Mouse (Mus musculus): ENCODE results near the gene Hnrnph3. TPM values are rescaled to one million over a fixed set of nuclear protein-coding genes. Genes with fewer than 3 reads are reported as not detected.
A peak's percentile ranks its signal among the peaks of the same experiment; 100 is the strongest.

The Hnrnph3 gene
- polyA plus RNA-seq, 1 experiment from 2014 or later, result 75.0 TPM

DNA sequence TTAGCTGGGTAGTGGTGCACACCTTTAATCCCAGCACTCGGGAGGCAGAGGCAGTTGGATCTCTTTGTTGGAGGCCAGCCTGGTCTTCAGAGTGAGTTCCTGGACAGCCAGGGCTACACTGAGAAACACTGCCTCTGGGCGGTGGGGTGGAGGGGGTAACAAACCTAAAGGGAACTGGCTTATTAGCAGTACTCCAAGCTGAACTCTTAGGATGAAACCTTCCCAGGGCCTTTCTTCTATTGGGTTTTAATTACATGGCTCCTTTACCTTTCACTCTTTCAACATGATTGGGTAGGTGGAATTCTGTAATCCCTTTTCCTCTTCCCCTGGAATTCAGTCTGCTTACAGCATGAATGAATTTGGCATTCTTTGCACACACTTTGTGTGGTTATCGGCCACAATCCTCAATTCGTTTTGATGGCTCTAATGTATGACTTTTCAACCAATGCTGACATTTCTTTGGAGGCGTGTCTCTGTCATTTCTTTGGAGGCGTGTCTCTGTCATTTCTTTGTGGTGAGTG lies 1.5 kb upstream of the Hnrnph3 start:
- no peak for ATAC-seq (ENCODE audit: low FRiP score)
- 12% methylated on average over 6 of the region's 6 CpGs for WGBS
- Histone ChIP-seq H3K9ac (peak overlapping the region; percentile 77), H3K4me2 (replicated peaks) (peak overlapping the region; percentile 62), H3K9me3 (ENCODE audit: control insufficient read depth, low read length) (no peaks in the 10 kb centered on the region), H3K36me3 (replicated peaks; ENCODE audit: control insufficient read depth, insufficient read depth) (no peaks in the 10 kb centered on the region), H3K4me3 (replicated peaks; ENCODE audit: low read length) (peak overlapping the region; percentile 93), H3K27me3 (ENCODE audit: control insufficient read depth, insufficient read depth, low read length) (no peaks in the 10 kb centered on the region), H3K4me1 (replicated peaks; ENCODE audit: control insufficient read depth, insufficient read depth, low read length) (peaks cover 41% of the 10 kb centered on the region), H3K27ac (peak overlapping the region; percentile 99)
- no peak for DNase-seq (ENCODE audit: low spot score)

DNA sequence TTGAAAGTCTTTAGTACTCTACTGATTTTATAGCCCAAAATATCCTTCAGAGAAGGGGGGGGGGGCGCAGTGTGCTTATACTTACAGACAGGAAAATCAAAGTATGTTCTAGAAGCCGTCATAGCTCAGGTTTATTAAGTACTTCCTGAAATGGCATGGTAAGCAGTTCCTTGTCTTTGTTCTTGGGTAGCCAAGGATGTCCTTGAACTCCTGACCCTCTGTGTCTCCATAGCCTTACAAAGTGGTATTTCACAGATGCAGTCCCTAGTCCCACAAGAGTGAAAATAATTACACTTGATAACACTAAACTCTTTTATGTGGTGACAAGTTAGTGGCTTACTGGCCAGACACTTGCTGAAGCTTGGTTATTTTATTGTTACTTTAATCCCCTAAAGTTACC lies 999 bp upstream of the Hnrnph3 start:
- Histone ChIP-seq H3K36me3 (replicated peaks; ENCODE audit: control insufficient read depth, insufficient read depth) (no peaks in the 10 kb centered on the region), H3K27me3 (ENCODE audit: control insufficient read depth, insufficient read depth, low read length) (no peaks in the 10 kb centered on the region), H3K4me2 (replicated peaks) (peak overlapping the region; percentile 62), H3K27ac (peak overlapping the region; percentile 99), H3K4me1 (replicated peaks; ENCODE audit: control insufficient read depth, insufficient read depth, low read length) (peaks cover 46% of the 10 kb centered on the region), H3K4me3 (replicated peaks; ENCODE audit: low read length) (peak overlapping the region; percentile 93), H3K9ac (peak overlapping the region; percentile 77), H3K9me3 (ENCODE audit: control insufficient read depth, low read length) (no peaks in the 10 kb centered on the region)
- 29% methylated on average over 2 of the region's 2 CpGs for WGBS
- DNase-seq (ENCODE audit: low spot score), result no peak
- no peak for ATAC-seq (ENCODE audit: low FRiP score)

DNA sequence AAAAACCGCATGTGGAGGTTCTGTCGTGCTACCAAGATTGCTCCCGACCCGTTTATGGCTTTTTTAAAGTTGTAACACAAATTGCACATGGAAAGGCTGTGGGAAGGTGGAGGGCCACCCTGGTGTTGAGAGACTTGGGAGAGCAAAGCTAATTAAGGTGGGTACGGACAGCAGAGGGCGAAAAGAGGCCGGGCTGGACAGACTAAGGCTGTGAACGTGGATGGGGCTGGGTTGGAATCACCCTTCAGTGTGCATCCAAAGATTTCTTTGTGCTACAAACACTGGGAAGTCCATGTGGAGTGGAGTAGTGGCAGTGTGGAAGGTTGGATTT lies 528 bp upstream of the Hnrnph3 start:
- Histone ChIP-seq H3K36me3 (replicated peaks; ENCODE audit: control insufficient read depth, insufficient read depth) (no peaks in the 10 kb centered on the region), H3K9ac (peak overlapping the region; percentile 77), H3K4me3 (replicated peaks; ENCODE audit: low read length) (peak overlapping the region; percentile 93), H3K27me3 (ENCODE audit: control insufficient read depth, insufficient read depth, low read length) (no peaks in the 10 kb centered on the region), H3K4me1 (replicated peaks; ENCODE audit: control insufficient read depth, insufficient read depth, low read length) (peaks cover 48% of the 10 kb centered on the region), H3K4me2 (replicated peaks) (peak overlapping the region; percentile 62), H3K9me3 (ENCODE audit: control insufficient read depth, low read length) (no peaks in the 10 kb centered on the region), H3K27ac (peak overlapping the region; percentile 99)
- under 1% methylated on average over 8 of the region's 8 CpGs for WGBS
- DNase-seq (ENCODE audit: low spot score) (peak; percentile 69), ATAC-seq (ENCODE audit: low FRiP score) (peak; percentile 31; the same call in 1 of the 2 replicates)

DNA sequence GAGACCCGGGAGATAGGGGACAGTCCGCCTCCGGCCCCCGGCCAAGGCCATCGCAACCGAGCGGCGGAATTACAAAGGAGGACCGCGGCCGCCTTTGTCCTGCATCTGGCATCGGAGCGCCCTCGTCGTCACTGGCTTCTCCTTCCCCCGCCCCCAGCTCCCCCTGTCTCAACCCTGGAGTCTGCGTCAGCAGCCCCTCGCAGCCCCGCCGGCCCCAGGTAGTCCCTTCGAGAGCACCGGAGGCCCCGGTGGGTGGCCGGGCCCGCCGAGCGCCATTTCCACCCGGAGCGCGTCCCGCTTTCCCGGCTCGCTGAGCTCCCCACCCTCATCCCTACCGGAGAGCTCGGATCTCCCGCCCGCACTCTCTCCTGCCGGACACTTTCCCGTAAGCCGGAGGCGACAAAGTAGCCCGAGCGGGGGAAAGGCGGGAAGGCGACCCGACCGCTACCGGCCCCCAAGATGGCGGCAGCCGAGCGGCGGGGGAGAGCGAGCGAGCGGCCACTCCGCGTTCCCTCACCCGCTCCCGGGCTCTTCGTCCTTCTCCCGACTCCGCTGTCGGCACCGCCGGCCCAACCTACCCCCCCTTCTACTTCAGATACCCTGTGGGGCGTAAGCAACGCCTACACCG lies 782 bp downstream of the Hnrnph3 start:
- H3K27me3 ChIP-seq (ENCODE audit: control insufficient read depth, insufficient read depth, low read length), result no peaks in the 10 kb centered on the region
- H3K4me2 ChIP-seq (replicated peaks), result peak overlapping the region; percentile 62
- peak overlapping the region; percentile 99 for H3K9ac ChIP-seq
- DNase-seq (ENCODE audit: low spot score) (peak; percentile 46), ATAC-seq (ENCODE audit: low FRiP score) (peak; percentile 10)
- H3K36me3 ChIP-seq (replicated peaks; ENCODE audit: control insufficient read depth, insufficient read depth), result no peaks in the 10 kb centered on the region
- no peaks in the 10 kb centered on the region for H3K9me3 ChIP-seq (ENCODE audit: control insufficient read depth, low read length)
- under 1% methylated on average over 67 of the region's 68 CpGs for WGBS
- H3K4me3 ChIP-seq (replicated peaks; ENCODE audit: low read length), result peak overlapping the region; percentile 93
- H3K4me1 ChIP-seq (replicated peaks; ENCODE audit: control insufficient read depth, insufficient read depth, low read length), result peaks cover 58% of the 10 kb centered on the region
- peak overlapping the region; percentile 99 for H3K27ac ChIP-seq

DNA sequence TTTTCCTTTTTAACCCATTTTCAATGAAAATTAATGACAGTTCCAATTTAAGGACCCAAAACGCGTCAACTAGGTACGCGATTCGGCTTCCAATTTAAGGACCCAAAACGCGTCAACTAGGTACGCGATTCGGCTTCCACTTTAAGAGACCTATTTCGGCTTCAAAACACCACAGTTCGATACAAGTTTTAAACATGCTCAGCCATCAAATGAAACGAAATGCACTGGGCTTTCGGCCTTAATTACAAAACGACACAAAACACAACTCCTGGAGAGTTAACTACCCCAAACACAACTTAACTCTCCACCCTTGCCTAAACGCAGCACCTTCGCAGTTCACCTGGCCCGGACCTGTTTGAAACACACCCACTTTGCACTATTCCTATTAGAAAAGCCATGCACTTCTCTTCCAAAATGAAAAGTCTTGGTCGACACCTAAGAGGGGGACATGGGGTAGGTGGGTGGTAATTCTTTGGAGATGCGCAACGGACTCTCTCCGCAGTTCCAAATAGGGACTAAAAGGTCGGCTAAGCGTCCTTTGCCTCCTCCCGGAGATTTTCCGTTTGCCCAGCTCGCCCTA lies 1.4 kb downstream of the Hnrnph3 start:
- no peaks in the 10 kb centered on the region for H3K9me3 ChIP-seq (ENCODE audit: control insufficient read depth, low read length)
- peak overlapping the region; percentile 99 for H3K27ac ChIP-seq
- DNase-seq (ENCODE audit: low spot score) (no peak), ATAC-seq (ENCODE audit: low FRiP score) (no peak)
- peak overlapping the region; percentile 93 for H3K4me3 ChIP-seq (replicated peaks; ENCODE audit: low read length)
- WGBS, result under 1% methylated on average over 27 of the region's 27 CpGs
- H3K36me3 ChIP-seq (replicated peaks; ENCODE audit: control insufficient read depth, insufficient read depth), result peaks cover 5% of the 10 kb centered on the region
- no peaks in the 10 kb centered on the region for H3K27me3 ChIP-seq (ENCODE audit: control insufficient read depth, insufficient read depth, low read length)
- peak overlapping the region; percentile 99 for H3K9ac ChIP-seq
- H3K4me1 ChIP-seq (replicated peaks; ENCODE audit: control insufficient read depth, insufficient read depth, low read length), result peaks cover 58% of the 10 kb centered on the region
- peak overlapping the region; percentile 62 for H3K4me2 ChIP-seq (replicated peaks)

DNA sequence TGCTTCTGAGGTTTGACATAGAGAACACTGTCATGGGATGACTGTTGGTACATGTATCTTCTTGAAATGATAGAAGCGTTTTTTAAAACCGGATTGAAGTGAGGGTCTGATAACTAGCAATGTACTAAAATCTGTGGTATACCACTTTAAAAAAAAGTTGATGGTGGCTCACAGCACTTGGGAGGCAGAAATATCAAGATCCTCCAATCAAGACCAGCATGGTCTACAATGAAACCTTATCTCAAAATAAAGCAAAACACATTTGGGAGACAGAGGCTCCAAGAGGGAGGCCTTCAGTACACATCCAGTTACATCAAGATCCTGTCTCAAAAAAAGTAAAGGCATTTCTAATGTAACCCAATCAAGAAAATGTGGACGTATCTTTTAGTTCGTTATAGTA lies 2.3 kb downstream of the Hnrnph3 start:
- H3K27me3 ChIP-seq (ENCODE audit: control insufficient read depth, insufficient read depth, low read length), result no peaks in the 10 kb centered on the region
- peaks cover 50% of the 10 kb centered on the region for H3K4me1 ChIP-seq (replicated peaks; ENCODE audit: control insufficient read depth, insufficient read depth, low read length)
- H3K9me3 ChIP-seq (ENCODE audit: control insufficient read depth, low read length), result no peaks in the 10 kb centered on the region
- 40% methylated on average over 4 of the region's 4 CpGs for WGBS
- DNase-seq (ENCODE audit: low spot score), result no peak
- H3K4me2 ChIP-seq (replicated peaks), result peak overlapping the region; percentile 62
- H3K36me3 ChIP-seq (replicated peaks; ENCODE audit: control insufficient read depth, insufficient read depth), result peaks cover 14% of the 10 kb centered on the region
- peak overlapping the region; percentile 93 for H3K4me3 ChIP-seq (replicated peaks; ENCODE audit: low read length)
- no peak overlapping the region; the same call in 1 of the 2 replicates for H3K27ac ChIP-seq
- H3K9ac ChIP-seq, result peak overlapping the region; percentile 99
- ATAC-seq (ENCODE audit: low FRiP score), result no peak

DNA sequence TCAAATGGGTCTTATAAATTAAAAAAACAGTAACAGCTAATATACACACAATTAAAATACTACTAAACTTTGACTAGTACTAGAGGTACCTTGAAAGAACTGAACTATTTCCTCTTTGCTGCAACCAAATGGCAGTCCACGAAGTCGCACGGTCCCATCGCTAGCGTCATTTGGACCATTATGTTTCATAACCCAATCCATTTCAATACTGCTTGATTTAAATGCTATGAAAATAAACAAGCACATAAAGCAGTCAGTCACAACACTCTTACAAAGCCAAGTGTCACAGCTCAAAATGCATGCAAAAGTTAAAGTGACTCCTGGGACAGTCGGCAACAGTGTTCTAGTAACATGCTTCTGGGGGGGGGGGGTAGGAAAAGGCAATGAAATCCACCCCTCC lies 4.7 kb downstream of the Hnrnph3 start:
- Histone ChIP-seq H3K36me3 (replicated peaks; ENCODE audit: control insufficient read depth, insufficient read depth) (peaks cover 38% of the 10 kb centered on the region), H3K9me3 (ENCODE audit: control insufficient read depth, low read length) (no peaks in the 10 kb centered on the region), H3K4me3 (replicated peaks; ENCODE audit: low read length) (no peak overlapping the region), H3K27me3 (ENCODE audit: control insufficient read depth, insufficient read depth, low read length) (no peaks in the 10 kb centered on the region), H3K9ac (no peak overlapping the region), H3K4me2 (replicated peaks) (peak overlapping the region; percentile 62; the same call in 1 of the 2 replicates), H3K4me1 (replicated peaks; ENCODE audit: control insufficient read depth, insufficient read depth, low read length) (peaks cover 33% of the 10 kb centered on the region), H3K27ac (no peak overlapping the region)
- DNase-seq (ENCODE audit: low spot score) (no peak), ATAC-seq (ENCODE audit: low FRiP score) (no peak)
- 80% methylated on average over 6 of the region's 6 CpGs for WGBS

DNA sequence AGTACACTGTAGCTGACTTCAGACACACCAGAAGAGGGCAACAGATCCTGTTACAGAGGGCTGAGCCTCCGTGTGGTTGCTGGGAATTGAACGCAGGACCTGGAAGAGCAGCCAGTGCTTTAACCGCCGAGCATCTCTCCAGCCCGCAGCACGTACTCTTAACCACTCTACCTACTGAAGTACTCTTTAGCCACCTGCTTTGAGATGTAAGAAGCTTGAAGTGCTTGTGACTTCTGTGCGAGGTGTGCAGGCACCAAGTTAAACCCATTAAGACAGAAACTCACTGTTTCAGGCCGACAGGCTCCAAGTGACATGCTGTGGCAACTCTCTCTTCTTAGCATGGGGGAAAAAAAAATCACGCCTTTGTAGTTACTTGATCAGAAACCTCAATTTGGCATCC lies 9.8 kb downstream of the Hnrnph3 start:
- no peaks in the 10 kb centered on the region for H3K9me3 ChIP-seq (ENCODE audit: control insufficient read depth, low read length)
- H3K9ac ChIP-seq, result no peak overlapping the region
- H3K4me2 ChIP-seq (replicated peaks), result no peak overlapping the region
- ATAC-seq (ENCODE audit: low FRiP score), result no peak
- no peaks in the 10 kb centered on the region for H3K27me3 ChIP-seq (ENCODE audit: control insufficient read depth, insufficient read depth, low read length)
- no peak for DNase-seq (ENCODE audit: low spot score)
- 89% methylated on average over 9 of the region's 9 CpGs for WGBS
- peaks cover 87% of the 10 kb centered on the region for H3K36me3 ChIP-seq (replicated peaks; ENCODE audit: control insufficient read depth, insufficient read depth)
- H3K4me3 ChIP-seq (replicated peaks; ENCODE audit: low read length), result no peak overlapping the region
- no peak overlapping the region for H3K27ac ChIP-seq
- H3K4me1 ChIP-seq (replicated peaks; ENCODE audit: control insufficient read depth, insufficient read depth, low read length), result peaks cover 7% of the 10 kb centered on the region

DNA sequence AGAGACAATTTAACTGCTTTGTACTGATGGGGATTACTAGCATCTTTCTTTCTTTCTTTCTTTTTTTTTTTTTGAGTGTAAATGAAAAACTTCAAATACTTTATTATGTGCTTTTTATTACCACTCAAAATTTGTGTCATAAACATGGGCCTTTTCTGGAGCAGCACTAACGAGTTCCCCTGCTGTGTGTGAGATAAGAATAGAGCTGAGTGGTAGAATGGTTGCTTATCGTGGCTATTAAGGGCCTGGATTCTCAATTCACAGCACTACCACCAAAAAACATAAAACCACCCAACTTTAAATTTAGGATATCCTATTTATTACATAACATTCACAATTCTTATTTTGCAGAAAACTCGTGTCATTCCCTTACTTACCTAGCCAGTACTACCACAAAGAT lies 10.5 kb downstream of the Hnrnph3 start:
- ATAC-seq (ENCODE audit: low FRiP score) (no peak), DNase-seq (ENCODE audit: low spot score) (no peak)
- peaks cover 93% of the 10 kb centered on the region for H3K36me3 ChIP-seq (replicated peaks; ENCODE audit: control insufficient read depth, insufficient read depth)

More for the DNA sequence above, 10.5 kb downstream of the Hnrnph3 start:
- Histone ChIP-seq H3K4me1 (replicated peaks; ENCODE audit: control insufficient read depth, insufficient read depth, low read length) (peaks cover under 1% of the 10 kb centered on the region; the same call in 1 of the 2 replicates), H3K9ac (no peak overlapping the region), H3K4me3 (replicated peaks; ENCODE audit: low read length) (no peak overlapping the region), H3K27ac (no peak overlapping the region), H3K9me3 (ENCODE audit: control insufficient read depth, low read length) (no peaks in the 10 kb centered on the region), H3K4me2 (replicated peaks) (no peak overlapping the region), H3K27me3 (ENCODE audit: control insufficient read depth, insufficient read depth, low read length) (no peaks in the 10 kb centered on the region)
- WGBS, result 84% methylated on average over 3 of the region's 3 CpGs

All from hindbrain, embryonic 14.5 days (tissue).